ENCODE assay signal across 9 mouse cellular contexts in genomic region chr8:13516011-13516442, GRCm38 (mm10). TPM values are rescaled to one million over a fixed set of nuclear protein-coding genes. Genes with fewer than 3 reads are reported as not detected.
DNase-seq lines count a peak whose midpoint lies in the region; ATAC-seq and TF ChIP-seq lines count a peak whose summit lies in the region.
"Had no signal": no experiment of that assay in that cellular context is flagged by ENCODE, and none has a peak within 500 bp of the region (broad histone marks: within the 10 kb centered on the region; RNA-seq: fewer than 3 reads in every experiment).

No protein-coding gene starts in this region.

- H3K4me3 ChIP-seq in kidney, adult 2 months (ENCODE audit: insufficient read depth, low read depth, low read length) = no peak overlapping the region
- H3K4me3 ChIP-seq: hindbrain, embryonic 15.5 days had no signal

- H3K36me3 ChIP-seq in kidney, adult 2 months (ENCODE audit: control insufficient read depth, insufficient read depth, low read length) = no peaks in the 10 kb centered on the region
- H3K36me3 ChIP-seq: hindbrain, embryonic 15.5 days had no signal

- no peak for TF ChIP-seq CTCF in kidney, adult 2 months (conservative IDR thresholded peaks at IDR 0.05; ENCODE audit: insufficient read depth, insufficient read length, low read depth, low read length)

- intact Hi-C loops in gastrocnemius, postnatal 14 days (cut with DNase I; ENCODE audit: low total_unique reads) = no loop called here

- TF ChIP-seq POLR2A in kidney, adult 2 months (IDR thresholded peaks at IDR 0.05; ENCODE audit: low read depth, low read length) = no peak

- peak; percentile 94 for ATAC-seq in megakaryocyte-erythroid progenitor cell, adult 5-6 weeks (replicated peaks; ENCODE audit: low FRiP score, low TSS enrichment, poor library complexity, severe bottlenecking)

- H3K4me1 ChIP-seq in kidney, adult 2 months (ENCODE audit: control insufficient read depth, insufficient read depth, low read length) = peaks cover 11% of the 10 kb centered on the region; the same call in 1 of the 2 replicates
- H3K4me1 ChIP-seq: hindbrain, embryonic 15.5 days had no signal

- peak; percentile 40 for DNase-seq in gastrocnemius, postnatal 10 days
- DNase-seq in gastrocnemius, postnatal 14 days = no peak
- DNase-seq in cerebellum, postnatal 14 days = peak; percentile 80 to 81
- DNase-seq in kidney, adult 2 months = peak; percentile 69
- DNase-seq in layer of hippocampus, adult 9-11 months = no peak
- no peak for DNase-seq in right cerebral cortex, postnatal 36 days (ENCODE audit: low spot score in 2 of 2)
- no peak for DNase-seq in thymus, adult 18-20 months

- H3K27ac ChIP-seq in kidney, adult 2 months (ENCODE audit: insufficient read depth, low read depth, low read length) = no peak overlapping the region
- H3K27ac ChIP-seq: hindbrain, embryonic 15.5 days had no signal

- no peaks in the 10 kb centered on the region for H3K27me3 ChIP-seq in kidney, adult 2 months (replicated peaks; ENCODE audit: control insufficient read depth, insufficient read depth, low read length)
- H3K27me3 ChIP-seq: hindbrain, embryonic 15.5 days had no signal

- WGBS in kidney, adult 2 months = 37% methylated on average over 7 of the region's 7 CpGs

RNA-seq across cellular contexts. Expression of gene Gas6, which starts 21.7 kb away (rescaled TPM):
- total RNA-seq in gastrocnemius, postnatal 10 days (2021) = 10 to 100 TPM; 79.3 to 82.1 TPM
- total RNA-seq in gastrocnemius, postnatal 14 days (2021) = 10 to 100 TPM; 59.2 to 72.3 TPM
- polyA plus RNA-seq in kidney, adult 2 months (2012; rRNA removed) = 461 and 486 TPM in 2 replicates
- total RNA-seq in megakaryocyte-erythroid progenitor cell, adult 5-6 weeks (2014; fragmentation: Nextera tagmentation) = not detected in 2 replicates
- total RNA-seq in megakaryocyte-erythroid progenitor cell, adult 5-6 weeks (2017) = 1.3 TPM in 1 of 2 replicates, not detected in the other

RNA-seq across cellular contexts. Expression of gene 1700029H14Rik, which starts 46.2 kb away (rescaled TPM):
- total RNA-seq in gastrocnemius, postnatal 10 days (2021) = not detected
- total RNA-seq in gastrocnemius, postnatal 14 days (2021) = not detected
- not detected in 2 replicates for polyA plus RNA-seq in kidney, adult 2 months (2012; rRNA removed)
- total RNA-seq in megakaryocyte-erythroid progenitor cell, adult 5-6 weeks (2014; fragmentation: Nextera tagmentation) = not detected in 2 replicates
- total RNA-seq in megakaryocyte-erythroid progenitor cell, adult 5-6 weeks (2017) = not detected in 2 replicates
- polyA plus RNA-seq: hindbrain, embryonic 15.5 days had no signal

Comparison
In these comparisons a context has a peak if more than half of its experiments do, and no peak if none do; other contexts are left out.
1. DNase-seq: peak in gastrocnemius, postnatal 10 days (single experiment), cerebellum, postnatal 14 days (2 of 2) and kidney, adult 2 months (single experiment); none in gastrocnemius, postnatal 14 days (single experiment), layer of hippocampus, adult 9-11 months (single experiment), right cerebral cortex, postnatal 36 days (0 of 2) and thymus, adult 18-20 months (0 of 2).
2. RNA of gene Gas6, which starts 21.7 kb away (total RNA-seq): 79.3 to 82.1 TPM in gastrocnemius, postnatal 10 days and 59.2 to 72.3 TPM in gastrocnemius, postnatal 14 days; 1.3 TPM in megakaryocyte-erythroid progenitor cell, adult 5-6 weeks; every median in the first group is over 10 times any median in the second.